Mouse (Mus musculus): ENCODE measurements around the gene Decr2. TPM values are rescaled to one million over a fixed set of nuclear protein-coding genes. Genes with fewer than 3 reads are reported as not detected.
"Not testable (repeated sequence)": the region's sequence is repeated elsewhere in the genome, so short reads cannot be mapped to it uniquely, and the experiment has no call there.

Decr2 gene
- polyA plus RNA-seq, 1 experiment from 2014 or later, result 24.7 TPM

GRCm38 (mm10) chr17:26101478-26101877 lies 11.3 kb upstream of the Decr2 start:
- no peaks in the 10 kb centered on the region for H3K27me3 ChIP-seq (ENCODE audit: poor library complexity, severe bottlenecking)
- H3K4me1 ChIP-seq, result peaks cover 8% of the 10 kb centered on the region
- 42% methylated on average over 4 of the region's 4 CpGs for WGBS
- no peak for DNase-seq (ENCODE audit: extremely low spot score, low spot score)
- peak overlapping the region; percentile 16; the same call in 1 of the 2 replicates for H3K27ac ChIP-seq
- no peaks in the 10 kb centered on the region for H3K36me3 ChIP-seq (replicated peaks)
- H3K9me3 ChIP-seq, result no peaks in the 10 kb centered on the region
- H3K4me3 ChIP-seq, result no peak overlapping the region

- no peaks in the 10 kb centered on the region for H3K27me3 ChIP-seq (ENCODE audit: poor library complexity, severe bottlenecking)
- WGBS, result 47% methylated on average over 2 of the region's 2 CpGs
- no peaks in the 10 kb centered on the region for H3K36me3 ChIP-seq (replicated peaks)
- H3K4me1 ChIP-seq, result peaks cover 16% of the 10 kb centered on the region
- no peak overlapping the region for H3K4me3 ChIP-seq
- no peaks in the 10 kb centered on the region for H3K9me3 ChIP-seq
- no peak overlapping the region for H3K27ac ChIP-seq
- no peak for DNase-seq (ENCODE audit: extremely low spot score, low spot score)
Observed at GRCm38 (mm10) chr17:26100166-26100565, 10.0 kb upstream of the Decr2 start.

GRCm38 (mm10) chr17:26099316-26099715 lies 9.2 kb upstream of the Decr2 start:
- H3K27ac ChIP-seq; H3K4me3 ChIP-seq; H3K27me3 ChIP-seq (ENCODE audit: poor library complexity, severe bottlenecking); H3K36me3 ChIP-seq (replicated peaks); H3K9me3 ChIP-seq; DNase-seq (ENCODE audit: extremely low spot score, low spot score): not testable (repeated sequence)
- H3K4me1 ChIP-seq, result peaks cover 25% of the 10 kb centered on the region
- WGBS, result 57% methylated on average over 3 of the region's 3 CpGs

DNA sequence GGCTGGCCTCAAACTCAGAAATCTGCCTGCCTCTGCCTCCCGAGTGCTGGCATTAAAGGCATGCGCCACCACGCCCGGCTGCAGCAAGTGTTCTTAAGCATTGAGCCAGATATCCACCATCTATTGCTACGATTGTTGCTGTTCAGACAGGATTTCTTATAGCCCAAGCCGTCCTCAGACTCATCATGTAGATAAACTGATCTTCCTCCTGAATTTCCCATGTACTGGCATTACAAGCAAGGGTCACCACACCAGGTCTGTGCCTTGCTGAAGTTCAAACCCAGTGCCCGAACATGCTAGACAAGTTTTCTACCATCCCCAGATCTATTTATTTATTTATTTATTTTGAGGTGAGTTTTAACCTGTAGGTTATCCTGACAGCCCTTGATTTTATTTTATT lies 8.3 kb upstream of the Decr2 start:
- peaks cover 7% of the 10 kb centered on the region for H3K36me3 ChIP-seq (replicated peaks)
- H3K9me3 ChIP-seq, result no peaks in the 10 kb centered on the region
- H3K4me1 ChIP-seq, result peaks cover 33% of the 10 kb centered on the region
- H3K27ac ChIP-seq, result no peak overlapping the region
- no peak overlapping the region for H3K4me3 ChIP-seq
- no peak for DNase-seq (ENCODE audit: extremely low spot score, low spot score)
- no peaks in the 10 kb centered on the region for H3K27me3 ChIP-seq (ENCODE audit: poor library complexity, severe bottlenecking)
- WGBS, result 93% methylated on average over 7 of the region's 7 CpGs

DNA sequence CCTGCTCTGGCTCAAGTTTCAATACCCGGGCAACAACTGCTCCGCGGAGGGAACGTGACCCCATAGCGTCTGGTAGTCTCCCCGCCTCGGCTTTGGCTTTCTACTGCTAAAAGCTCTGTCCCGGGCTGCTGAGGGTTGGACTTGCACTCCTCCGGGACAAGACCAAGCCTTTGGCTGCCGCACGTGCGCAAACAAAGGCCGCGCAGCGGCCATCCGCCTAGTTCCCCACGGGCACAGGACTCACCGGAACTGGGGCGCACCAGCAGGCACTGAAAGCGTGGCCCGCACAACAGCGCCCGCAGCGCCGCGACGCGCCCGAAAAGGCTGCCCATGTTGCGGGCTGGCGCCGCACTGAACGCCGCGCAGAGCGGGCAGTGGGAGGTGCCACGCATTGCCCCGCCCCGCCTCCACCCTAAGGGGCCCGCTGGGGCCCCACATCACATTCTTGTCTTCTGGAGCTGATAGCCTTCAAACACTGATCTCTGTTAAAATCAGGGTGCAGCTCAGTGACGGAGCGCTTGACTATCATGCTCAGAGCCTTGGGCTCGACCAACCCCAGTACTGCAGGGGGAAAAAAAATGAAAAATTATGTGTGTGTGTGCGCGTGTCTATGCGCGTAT lies 5.1 kb upstream of the Decr2 start, which contains the start of gene Nme4:
Gene Nme4, minus strand, starts transcription at position 482 of the 620 bp plus-strand sequence.
- Histone ChIP-seq H3K9me3 (no peaks in the 10 kb centered on the region), H3K27ac (peak within 1 kb of the TSS; percentile 98), H3K36me3 (replicated peaks) (peaks cover 29% of the 10 kb centered on the region), H3K27me3 (ENCODE audit: poor library complexity, severe bottlenecking) (no peaks in the 10 kb centered on the region), H3K4me1 (peaks cover 28% of the 10 kb centered on the region), H3K4me3 (peak within 1 kb of the TSS; percentile 84)
- 4% methylated on average over 47 of the region's 47 CpGs for WGBS
- peak; percentile 76 for DNase-seq (ENCODE audit: extremely low spot score, low spot score)

GRCm38 (mm10) chr17:26094531-26095110 lies 4.5 kb upstream of the Decr2 start:
- peak overlapping the region; percentile 98 for H3K27ac ChIP-seq
- H3K27me3 ChIP-seq (ENCODE audit: poor library complexity, severe bottlenecking), result no peaks in the 10 kb centered on the region
- H3K4me1 ChIP-seq, result peaks cover 34% of the 10 kb centered on the region
- WGBS, result 22% methylated on average over 9 of the region's 9 CpGs
- peak overlapping the region; percentile 84 for H3K4me3 ChIP-seq
- no peaks in the 10 kb centered on the region for H3K9me3 ChIP-seq
- DNase-seq (ENCODE audit: extremely low spot score, low spot score), result no peak
- peaks cover 29% of the 10 kb centered on the region for H3K36me3 ChIP-seq (replicated peaks)

GRCm38 (mm10) chr17:26087059-26087564 lies 3.0 kb downstream of the Decr2 start:
- Histone ChIP-seq H3K4me1 (peaks cover 11% of the 10 kb centered on the region), H3K9me3 (no peaks in the 10 kb centered on the region), H3K36me3 (replicated peaks) (peaks cover 38% of the 10 kb centered on the region), H3K27ac (no peak overlapping the region), H3K27me3 (ENCODE audit: poor library complexity, severe bottlenecking) (no peaks in the 10 kb centered on the region), H3K4me3 (no peak overlapping the region)
- WGBS, result 92% methylated on average over 9 of the region's 9 CpGs
- no peak for DNase-seq (ENCODE audit: extremely low spot score, low spot score)

- Histone ChIP-seq H3K36me3 (replicated peaks) (peaks cover 25% of the 10 kb centered on the region), H3K9me3 (no peaks in the 10 kb centered on the region), H3K4me3 (no peak overlapping the region), H3K4me1 (no peaks in the 10 kb centered on the region), H3K27ac (no peak overlapping the region), H3K27me3 (ENCODE audit: poor library complexity, severe bottlenecking) (no peaks in the 10 kb centered on the region)
- no peak for DNase-seq (ENCODE audit: extremely low spot score, low spot score)
- 56% methylated on average over 2 of the region's 2 CpGs for WGBS
Observed at GRCm38 (mm10) chr17:26080867-26081266, 9.3 kb downstream of the Decr2 start.

GRCm38 (mm10) chr17:26078851-26079250 lies 11.3 kb downstream of the Decr2 start:
- no peaks in the 10 kb centered on the region for H3K9me3 ChIP-seq
- peaks cover 21% of the 10 kb centered on the region for H3K36me3 ChIP-seq (replicated peaks)
- WGBS, result 86% methylated on average over 2 of the region's 2 CpGs
- H3K4me3 ChIP-seq, result no peak overlapping the region
- H3K27ac ChIP-seq, result no peak overlapping the region
- no peak for DNase-seq (ENCODE audit: extremely low spot score, low spot score)
- H3K27me3 ChIP-seq (ENCODE audit: poor library complexity, severe bottlenecking), result no peaks in the 10 kb centered on the region
- no peaks in the 10 kb centered on the region for H3K4me1 ChIP-seq

DNA sequence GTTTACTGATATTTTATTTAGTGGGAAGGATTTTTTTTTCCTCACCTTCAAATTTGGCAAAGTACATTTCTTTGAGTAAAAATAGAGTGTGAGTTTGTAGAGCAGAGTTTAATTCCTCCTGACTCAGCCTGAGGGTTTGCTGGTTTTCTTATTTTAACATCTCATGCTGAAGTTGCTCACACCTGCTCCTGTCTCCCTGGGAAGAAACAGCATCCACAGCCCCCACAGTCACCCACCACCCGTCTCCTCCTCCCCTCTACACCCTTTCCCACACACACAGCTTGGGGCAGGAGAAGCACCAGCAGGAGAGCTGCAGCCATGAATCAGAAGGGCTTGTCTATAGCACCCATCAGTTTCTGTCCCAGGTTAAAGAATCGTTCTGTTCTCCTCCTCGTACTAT lies 14.9 kb downstream of the Decr2 start:
- 78% methylated on average over 3 of the region's 3 CpGs for WGBS
- Histone ChIP-seq H3K9me3 (no peaks in the 10 kb centered on the region), H3K27me3 (ENCODE audit: poor library complexity, severe bottlenecking) (peaks cover 15% of the 10 kb centered on the region), H3K4me3 (no peak overlapping the region), H3K27ac (no peak overlapping the region), H3K4me1 (no peaks in the 10 kb centered on the region), H3K36me3 (replicated peaks) (no peaks in the 10 kb centered on the region)
- DNase-seq (ENCODE audit: extremely low spot score, low spot score), result no peak

DNA sequence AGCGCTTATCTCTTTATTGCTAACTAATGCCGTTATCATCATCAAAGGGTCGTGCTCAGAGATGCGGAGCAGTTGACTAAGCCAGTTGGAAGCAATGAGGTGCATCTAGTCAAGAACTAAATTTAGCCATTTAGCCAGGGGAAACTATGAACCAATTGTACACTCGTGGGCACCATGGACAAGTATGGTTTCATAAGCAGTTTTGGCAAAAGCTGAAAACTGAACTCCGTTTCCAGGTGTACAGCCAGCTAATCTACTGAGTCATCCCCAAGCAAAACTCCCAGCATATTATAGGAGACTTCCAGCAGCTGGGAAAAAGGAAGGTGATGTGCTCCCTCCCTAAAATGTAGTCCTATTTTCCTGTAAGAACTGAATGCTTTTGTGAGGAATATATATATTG lies 20.0 kb downstream of the Decr2 start:
- DNase-seq (ENCODE audit: extremely low spot score, low spot score), result no peak
- no peaks in the 10 kb centered on the region for H3K9me3 ChIP-seq
- peaks cover 42% of the 10 kb centered on the region for H3K4me1 ChIP-seq
- no peak overlapping the region for H3K27ac ChIP-seq
- peaks cover 34% of the 10 kb centered on the region for H3K27me3 ChIP-seq (ENCODE audit: poor library complexity, severe bottlenecking)
- peak overlapping the region; percentile 93 for H3K4me3 ChIP-seq
- H3K36me3 ChIP-seq (replicated peaks), result peaks cover 17% of the 10 kb centered on the region
- WGBS, result 47% methylated on average over 6 of the region's 6 CpGs

GRCm38 (mm10) chr17:26068831-26069739 lies 21.1 kb downstream of the Decr2 start, which contains the start of gene Rab11fip3:
TSS of gene Rab11fip3 (minus strand) at chr17:26069555.
- under 1% methylated on average over 94 of the region's 94 CpGs for WGBS

More at GRCm38 (mm10) chr17:26068831-26069739, 21.1 kb downstream of the Decr2 start, which contains the start of gene Rab11fip3:
- DNase-seq (ENCODE audit: extremely low spot score, low spot score), result peak; percentile 92
- Histone ChIP-seq H3K9me3 (no peaks in the 10 kb centered on the region), H3K4me3 (peak within 1 kb of the TSS; percentile 93), H3K36me3 (replicated peaks) (peaks cover 28% of the 10 kb centered on the region), H3K4me1 (peaks cover 51% of the 10 kb centered on the region), H3K27me3 (ENCODE audit: poor library complexity, severe bottlenecking) (peaks cover 34% of the 10 kb centered on the region), H3K27ac (peak within 1 kb of the TSS; percentile 94)

Data from forebrain, embryonic 10.5 days (tissue).